Comparison of ENCODE assay signal across 16 mouse cellular contexts in genomic region chr5:134341721-134342120, GRCm38 (mm10). TPM values are rescaled to one million over a fixed set of nuclear protein-coding genes. Genes with fewer than 3 reads are reported as not detected.
DNase-seq lines count a peak whose midpoint lies in the region; ATAC-seq and TF ChIP-seq lines count a peak whose summit lies in the region.
"Had no signal": no experiment of that assay in that cellular context is flagged by ENCODE, and none has a peak within 500 bp of the region (broad histone marks: within the 10 kb centered on the region; RNA-seq: fewer than 3 reads in every experiment).

No protein-coding gene starts in this region.

- H3K27me3 ChIP-seq in E14TG2a.4 (ENCODE audit: insufficient read depth, low read length) = no peaks in the 10 kb centered on the region
- no peaks in the 10 kb centered on the region for H3K27me3 ChIP-seq in MEL (ENCODE audit: control insufficient read depth in 1 of 2, insufficient read depth in 2 of 2, low read length in 2 of 2)
- no peaks in the 10 kb centered on the region for H3K27me3 ChIP-seq in neural tube, embryonic 15.5 days (replicated peaks)
- H3K27me3 ChIP-seq in forebrain, embryonic 15.5 days = no peaks in the 10 kb centered on the region
- H3K27me3 ChIP-seq: embryonic facial prominence, embryonic 15.5 days had no signal

- H3K9me3 ChIP-seq in E14TG2a.4 (ENCODE audit: low read length) (peaks cover 6% of the 10 kb centered on the region; the same call in 1 of the 2 replicates), MEL (replicated peaks; ENCODE audit: insufficient read depth, low read length) (no peaks in the 10 kb centered on the region)
- H3K9me3 ChIP-seq in neural tube, embryonic 15.5 days (replicated peaks) = no peaks in the 10 kb centered on the region
- H3K9me3 ChIP-seq in forebrain, embryonic 15.5 days = no peaks in the 10 kb centered on the region
- H3K9me3 ChIP-seq: embryonic facial prominence, embryonic 15.5 days; forebrain, embryonic 10.5 days; G1E; heart, embryonic 10.5 days had no signal

- H3K4me3 ChIP-seq in E14TG2a.4 (replicated peaks; ENCODE audit: low read length) (peak overlapping the region; percentile 72), MEL (ENCODE audit: control insufficient read depth in 1 of 2, insufficient read depth in 1 of 2, low read depth in 2 of 2, low read length in 2 of 2) (peak overlapping the region; percentile 47 to 72; a peak in 3 of 4 replicates), macrophage (ENCODE audit: inconsistent target) (no peak overlapping the region)
- H3K4me3 ChIP-seq in neural tube, embryonic 15.5 days (replicated peaks) = no peak overlapping the region
- H3K4me3 ChIP-seq in forebrain, embryonic 15.5 days = no peak overlapping the region
- H3K4me3 ChIP-seq: embryonic facial prominence, embryonic 15.5 days; erythroblast, embryonic 14.5 days; forebrain, embryonic 10.5 days; heart, embryonic 10.5 days had no signal

- TF ChIP-seq RAD21 in MEL (IDR thresholded peaks at IDR 0.05; ENCODE audit: low read depth, low read length) = no peak

- no peak overlapping the region for H3K4me2 ChIP-seq in neural tube, embryonic 15.5 days
- no peak overlapping the region for H3K4me2 ChIP-seq in forebrain, embryonic 15.5 days (replicated peaks)
- H3K4me2 ChIP-seq: embryonic facial prominence, embryonic 15.5 days; hindbrain, embryonic 14.5 days had no signal

- peaks cover 78% of the 10 kb centered on the region for H3K4me1 ChIP-seq in E14TG2a.4 (replicated peaks; ENCODE audit: low read depth, low read length)
- H3K4me1 ChIP-seq in MEL (ENCODE audit: control insufficient read depth in 1 of 2, insufficient read depth in 2 of 2, low read length in 2 of 2) = peaks cover 0 to 6% of the 10 kb centered on the region in 2 experiments; a peak in 2 of 4 replicates
- no peaks in the 10 kb centered on the region for H3K4me1 ChIP-seq in neural tube, embryonic 15.5 days
- no peaks in the 10 kb centered on the region for H3K4me1 ChIP-seq in forebrain, embryonic 15.5 days

- ATAC-seq in neural tube, embryonic 15.5 days (ENCODE audit: low FRiP score) = no peak
- no peak for ATAC-seq in forebrain, embryonic 15.5 days (replicated peaks)
- ATAC-seq: forebrain, embryonic 16.5 days had no signal

- no peak for TF ChIP-seq POLR2A in MEL (IDR thresholded peaks at IDR 0.05; ENCODE audit: control insufficient read depth in 1 of 2, insufficient read depth in 1 of 2, low read depth in 1 of 2, low read length in 2 of 2, poor library complexity in 1 of 2)

- peak overlapping the region; percentile 23 for H3K9ac ChIP-seq in MEL (ENCODE audit: control insufficient read depth, low read depth, low read length, poor library complexity, severe bottlenecking)
- H3K9ac ChIP-seq in neural tube, embryonic 15.5 days (replicated peaks) = no peak overlapping the region
- H3K9ac ChIP-seq in forebrain, embryonic 15.5 days (replicated peaks) = no peak overlapping the region
- H3K9ac ChIP-seq: embryonic facial prominence, embryonic 15.5 days; hindbrain, embryonic 14.5 days had no signal

- H3K27ac ChIP-seq in MEL (ENCODE audit: control insufficient read depth, low read depth, low read length) (no peak overlapping the region), macrophage (peak overlapping the region; percentile 74; the same call in 1 of the 2 replicates)
- no peak overlapping the region for H3K27ac ChIP-seq in neural tube, embryonic 15.5 days (replicated peaks)
- no peak overlapping the region for H3K27ac ChIP-seq in forebrain, embryonic 15.5 days (replicated peaks)
- H3K27ac ChIP-seq: forebrain, embryonic 10.5 days; heart, embryonic 10.5 days; hindbrain, embryonic 14.5 days had no signal

- no peaks in the 10 kb centered on the region for H3K79me2 ChIP-seq in MEL (ENCODE audit: control insufficient read depth, insufficient read depth, low read length, poor library complexity)
- no peaks in the 10 kb centered on the region for H3K79me2 ChIP-seq in macrophage (ENCODE audit: inconsistent target)

- H3K36me3 ChIP-seq in E14TG2a.4 (ENCODE audit: insufficient read depth, low read length) (no peaks in the 10 kb centered on the region; the same call in 1 of the 2 replicates), MEL (ENCODE audit: control insufficient read depth in 1 of 2, insufficient read depth in 2 of 2, low read length in 2 of 2) (no peaks in the 10 kb centered on the region), macrophage (ENCODE audit: inconsistent target) (no peaks in the 10 kb centered on the region)
- H3K36me3 ChIP-seq in neural tube, embryonic 15.5 days = no peaks in the 10 kb centered on the region
- no peaks in the 10 kb centered on the region for H3K36me3 ChIP-seq in forebrain, embryonic 15.5 days
- H3K36me3 ChIP-seq: embryonic facial prominence, embryonic 15.5 days; forebrain, embryonic 10.5 days; G1E; heart, embryonic 10.5 days had no signal

- DNase-seq in A20 (ENCODE audit: low read depth, low spot score) (peak; percentile 4), MEL (ENCODE audit: low read depth, low spot score) (peak; percentile 49)
- DNase-seq: adrenal gland, adult 2 months; adrenal gland, postnatal 25 days; cerebellum, adult 8-10 months had no signal

- no peak for TF ChIP-seq EP300 in MEL (IDR thresholded peaks at IDR 0.05; ENCODE audit: low read depth in 1 of 2, low read length in 2 of 2)

- TF ChIP-seq CTCF in E14TG2a.4 (conservative IDR thresholded peaks at IDR 0.05; ENCODE audit: low read length) = no peak
- TF ChIP-seq CTCF in MEL (IDR thresholded peaks at IDR 0.05 in 2 of 3, conservative IDR thresholded peaks at IDR 0.05 in 1 of 3; ENCODE audit: control insufficient read depth in 1 of 3, insufficient read depth in 1 of 3, low read depth in 2 of 3, low read length in 3 of 3, poor library complexity in 1 of 3, severe bottlenecking in 1 of 3) = no peak

- WGBS in macrophage (ENCODE audit: missing documents) = 96% methylated on average over 5 of the region's 5 CpGs
- 94% methylated on average over 5 of the region's 5 CpGs for WGBS in neural tube, embryonic 15.5 days
- WGBS in forebrain, embryonic 15.5 days = 92% methylated on average over 5 of the region's 5 CpGs

TF ChIP-seq in MEL, 35 proteins besides CTCF, POLR2A, EP300 and RAD21:
- TF ChIP-seq TCF12 (IDR thresholded peaks at IDR 0.05; ENCODE audit: low read depth, low read length) (no peak), HCFC1 (IDR thresholded peaks at IDR 0.05; ENCODE audit: low read depth, low read length) (0 out of 2 replicates have a peak, but pooled peaks have one; percentile 2), NELFE (IDR thresholded peaks at IDR 0.05; ENCODE audit: low read depth, low read length) (no peak)

RNA-seq across cellular contexts. Expression of gene Gtf2i, which starts 27.2 kb away (rescaled TPM):
- total RNA-seq in MEL (2012; rRNA removed) = 46.7 and 47.2 TPM in 2 replicates
- 100 to 1,000 TPM; 128 to 151 TPM for polyA plus RNA-seq in MEL (2012; ENCODE audit: insufficient read depth in 1 of 2, insufficient read length in 2 of 2, low read depth in 1 of 2, low replicate concordance in 2 of 2, missing spikeins in 1 of 2)
- total RNA-seq in macrophage (2018; cell fraction: chromatin; rRNA removed) = 100 to 1,000 TPM in 16 of 26 experiments, 10 to 100 TPM in 10; 11.2 to 249 (median 123) TPM
- 100 to 1,000 TPM in 8 of 26 experiments, 10 to 100 TPM in 18; 56.3 to 125 (median 90.3) TPM for total RNA-seq in macrophage (2018; cell fraction: cytosol; rRNA removed)
- total RNA-seq in macrophage (2018; cell fraction: nucleus; rRNA removed) = 100 to 1,000 TPM in 7 of 26 experiments, 10 to 100 TPM in 19; 21.8 to 141 (median 69.2) TPM
- polyA plus RNA-seq in macrophage (2018) = 75.2 to 106 TPM (median 87.7 TPM) in 3 replicates
- 136 and 143 TPM in 2 replicates for polyA plus RNA-seq in neural tube, embryonic 15.5 days (2015; fragmentation: Nextera tagmentation; extraction: Ambion mirVana)
- polyA plus RNA-seq in forebrain, embryonic 15.5 days (2015; fragmentation: Nextera tagmentation; extraction: Ambion mirVana) = 179 and 182 TPM in 2 replicates

Comparison
In these comparisons a context has a peak if more than half of its experiments do, and no peak if none do; other contexts are left out.
1. H3K4me3 ChIP-seq: peak in E14TG2a.4 (single experiment) and MEL (2 of 2); none in macrophage (single experiment), neural tube, embryonic 15.5 days (single experiment) and forebrain, embryonic 15.5 days (single experiment).